Mouse (Mus musculus): ENCODE results near the gene Gm20498.
"Not testable (repeated sequence)": the region's sequence is repeated elsewhere in the genome, so short reads cannot be mapped to it uniquely, and the experiment has no call there.

The Gm20498 gene

GRCm38 (mm10) chr12:81532316-81533028 lies at the start of gene Gm20498, which contains the start of gene Synj2bp:
Gene Gm20498 (minus strand): TSS chr12:81532905.
Gene Synj2bp (minus strand): TSS chr12:81532911.
- in situ Hi-C loops (cut with MseI, MboI), result no loop called here

GRCm38 (mm10) chr12:81568374-81568773 lies 35.7 kb upstream of the Gm20498 start, which contains the start of gene Adam21:
Gene Adam21 (minus strand): TSS chr12:81568474.
- in situ Hi-C loops (cut with MseI, MboI), result no loop called here

- in situ Hi-C loops (cut with MseI, MboI), result no loop called here
These were observed 35.2 kb upstream of the Gm20498 start for GRCm38 (mm10) chr12:81567931-81568330.

DNA sequence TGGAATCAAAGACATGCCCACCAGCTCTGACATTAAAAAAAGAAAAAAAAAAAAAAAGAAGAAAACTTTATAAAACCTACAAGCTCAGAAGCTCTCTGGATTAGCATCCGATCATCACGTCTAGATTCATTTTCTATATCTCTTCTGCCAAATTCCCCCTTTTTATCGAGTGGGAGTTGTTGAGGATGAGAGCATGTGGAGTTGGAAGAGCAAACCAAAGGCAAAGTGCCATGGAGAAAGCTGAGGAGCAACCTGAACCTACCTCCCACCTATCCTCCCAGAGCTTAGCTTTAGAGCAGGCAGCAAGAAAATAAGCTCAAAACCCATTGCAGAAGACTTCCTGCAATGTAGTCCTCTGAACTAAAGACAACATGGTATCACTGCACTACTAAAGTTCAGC lies 31.5 kb upstream of the Gm20498 start:
- in situ Hi-C loops (cut with MseI, MboI), result no loop called here

DNA sequence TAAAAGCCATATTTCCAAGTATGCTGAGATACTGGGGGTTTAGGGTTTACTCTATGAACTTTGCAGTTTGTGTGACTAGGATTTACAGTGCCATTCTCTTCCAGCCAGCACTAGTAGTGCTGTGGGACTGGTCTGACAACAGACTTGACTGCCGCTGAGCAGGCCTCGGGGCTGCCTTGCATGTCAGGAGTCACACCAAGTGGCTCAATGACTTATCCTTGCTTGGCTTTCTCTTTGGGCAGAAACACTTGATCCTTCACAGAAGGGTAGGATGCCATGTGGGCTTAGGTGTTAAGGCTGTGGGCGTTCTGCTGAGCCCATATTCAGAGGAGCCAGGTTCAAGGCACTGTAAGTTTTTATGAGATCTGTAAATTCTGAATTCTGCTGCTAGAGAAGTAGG lies 16.6 kb upstream of the Gm20498 start:
- in situ Hi-C loops (cut with MseI, MboI), result no loop called here

- in situ Hi-C loops (cut with MseI, MboI), result no loop called here
These were observed 14.5 kb upstream of the Gm20498 start for GRCm38 (mm10) chr12:81547163-81547562.

- in situ Hi-C loops (cut with MseI, MboI), result no loop called here
These were observed 319 bp upstream of the Gm20498 start for GRCm38 (mm10) chr12:81533029-81533419.

DNA sequence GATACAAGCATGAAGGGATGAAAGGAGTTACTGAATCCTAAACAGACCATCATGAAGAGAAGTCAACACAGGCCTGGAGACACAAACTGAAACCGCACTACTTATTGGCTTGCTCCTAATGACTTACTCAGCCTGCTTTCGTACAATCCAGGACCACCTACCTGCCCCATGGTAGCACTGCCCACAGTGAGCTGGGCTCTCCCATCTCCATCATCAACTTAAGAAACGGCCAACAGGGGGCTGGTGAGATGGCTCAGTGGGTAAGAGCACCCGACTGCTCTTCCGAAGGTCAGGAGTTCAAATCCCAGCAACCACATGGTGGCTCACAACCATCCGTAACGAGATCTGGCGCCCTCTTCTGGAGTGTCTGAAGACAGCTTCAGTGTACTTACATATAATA lies 2.1 kb downstream of the Gm20498 start:
- in situ Hi-C loops (cut with MseI, MboI), result not testable (repeated sequence)

DNA sequence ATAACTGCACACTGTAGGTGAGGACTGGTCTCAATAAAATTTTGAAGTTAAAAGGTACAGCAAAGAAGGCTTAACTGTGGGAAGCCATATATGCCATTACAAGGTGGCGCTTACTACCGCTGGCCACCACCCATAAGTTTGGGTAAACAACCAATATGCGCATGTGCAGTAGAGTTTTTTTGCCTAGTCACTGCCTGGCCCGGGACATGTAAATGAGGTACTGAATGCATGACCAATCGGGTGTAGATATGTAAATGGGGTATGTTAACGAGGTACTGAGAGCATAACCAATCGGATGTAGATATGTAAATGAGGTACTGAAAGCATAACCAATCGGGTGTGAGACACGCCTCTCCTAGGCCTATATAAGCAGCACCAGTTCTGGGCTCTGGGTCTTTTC lies 35.8 kb downstream of the Gm20498 start:
- in situ Hi-C loops (cut with MseI, MboI), result not testable (repeated sequence)

GRCm38 (mm10) chr12:81490491-81490890 lies 42.2 kb downstream of the Gm20498 start:
- in situ Hi-C loops (cut with MseI, MboI), result no loop called here

DNA sequence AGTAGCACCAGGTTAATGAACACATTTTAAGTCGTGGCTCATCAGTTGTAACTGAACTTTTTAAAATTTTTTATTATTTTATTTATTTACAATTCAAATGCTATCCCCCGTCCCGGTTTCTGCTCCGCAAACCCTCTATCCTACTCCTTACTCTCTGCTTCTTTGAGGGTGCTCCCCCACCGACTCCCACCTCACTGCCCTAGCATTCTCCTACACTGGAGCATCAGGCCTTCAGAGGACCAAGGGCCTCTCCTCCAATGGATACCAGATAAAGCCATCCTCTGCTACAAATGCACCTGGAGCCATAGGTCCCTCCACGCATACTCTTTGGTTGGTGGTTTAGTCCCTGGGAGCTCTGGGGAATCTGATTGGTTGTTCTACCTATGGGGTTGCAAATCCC lies 47.4 kb downstream of the Gm20498 start:
- in situ Hi-C loops (cut with MseI, MboI), result no loop called here

GRCm38 (mm10) chr12:81484727-81485191 lies 47.9 kb downstream of the Gm20498 start, which contains the start of gene Cox16:
Gene Cox16 (minus strand): TSS chr12:81485127.
- in situ Hi-C loops (cut with MseI, MboI), result no loop called here

DNA sequence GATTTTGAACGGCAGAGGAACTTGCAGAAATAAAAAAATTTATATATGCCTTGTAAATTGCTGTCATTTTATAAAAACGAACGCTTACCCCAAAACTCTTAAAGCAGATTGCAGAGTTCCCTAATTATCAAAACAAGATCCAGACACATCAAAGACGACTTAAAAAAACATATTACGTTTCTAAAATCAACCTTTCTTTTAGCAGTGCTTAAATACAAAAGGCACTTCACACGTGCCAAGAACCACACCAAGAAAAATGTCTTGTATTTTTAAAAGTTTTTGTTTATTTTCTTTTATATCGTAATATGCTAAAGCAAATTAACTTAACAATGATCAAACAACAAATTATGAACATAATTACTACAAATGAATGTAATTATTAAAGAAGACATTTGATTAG lies 48.5 kb downstream of the Gm20498 start:
- in situ Hi-C loops (cut with MseI, MboI), result no loop called here

DNA sequence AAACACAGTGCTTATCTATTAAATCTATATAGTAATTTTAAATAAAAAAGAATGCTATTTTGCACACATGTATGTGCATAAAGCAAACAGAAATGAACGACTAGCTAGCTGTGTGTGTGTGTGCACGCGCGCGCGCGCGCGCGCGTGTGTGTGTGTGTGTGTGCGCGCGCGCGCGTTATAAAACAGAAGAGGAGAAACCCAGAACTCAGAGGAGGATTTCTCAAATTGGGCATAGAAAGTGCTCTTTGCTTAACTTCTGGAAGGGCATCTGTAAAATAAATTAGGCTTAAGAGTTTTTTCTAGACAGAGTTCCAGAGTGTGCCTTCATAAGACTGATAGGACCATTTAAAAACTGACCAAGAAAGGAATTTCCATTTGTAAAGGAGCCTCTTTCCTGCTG lies 49.0 kb downstream of the Gm20498 start:
- in situ Hi-C loops (cut with MseI, MboI), result no loop called here

- in situ Hi-C loops (cut with MseI, MboI), result not testable (repeated sequence)
These were observed 73.7 kb downstream of the Gm20498 start for GRCm38 (mm10) chr12:81459051-81459450.

GRCm38 (mm10) chr12:81438985-81439384 lies 93.7 kb downstream of the Gm20498 start:
- in situ Hi-C loops (cut with MseI, MboI), result not testable (repeated sequence)

GRCm38 (mm10) chr12:81434778-81435177 lies 97.9 kb downstream of the Gm20498 start:
- in situ Hi-C loops (cut with MseI, MboI), result not testable (repeated sequence)

DNA sequence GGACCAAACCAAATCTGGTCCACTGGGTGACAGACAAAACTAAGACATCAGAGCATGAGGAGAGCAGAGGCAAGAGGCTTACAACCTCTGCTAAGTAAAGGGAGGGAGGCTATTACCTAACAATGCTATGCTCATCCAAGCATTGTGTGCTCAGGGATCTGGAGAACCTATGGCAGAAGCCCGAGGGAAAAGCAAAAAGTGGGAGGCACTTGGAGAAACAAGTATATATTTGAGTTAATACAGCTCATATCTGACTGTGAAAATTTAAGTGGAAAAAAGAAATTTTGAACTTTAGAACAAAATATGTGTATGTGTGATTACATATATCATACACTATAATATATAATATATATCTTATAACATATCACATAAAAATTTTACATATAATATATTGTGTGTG lies 110.9 kb downstream of the Gm20498 start, which contains the start of gene Adam4:
Adam4 (minus strand) TSS at position 101 of the 400 bp plus-strand sequence.
- in situ Hi-C loops (cut with MseI, MboI), result no loop called here

GRCm38 (mm10) chr12:81413211-81413610 lies 119.5 kb downstream of the Gm20498 start:
- in situ Hi-C loops (cut with MseI, MboI), result no loop called here

DNA sequence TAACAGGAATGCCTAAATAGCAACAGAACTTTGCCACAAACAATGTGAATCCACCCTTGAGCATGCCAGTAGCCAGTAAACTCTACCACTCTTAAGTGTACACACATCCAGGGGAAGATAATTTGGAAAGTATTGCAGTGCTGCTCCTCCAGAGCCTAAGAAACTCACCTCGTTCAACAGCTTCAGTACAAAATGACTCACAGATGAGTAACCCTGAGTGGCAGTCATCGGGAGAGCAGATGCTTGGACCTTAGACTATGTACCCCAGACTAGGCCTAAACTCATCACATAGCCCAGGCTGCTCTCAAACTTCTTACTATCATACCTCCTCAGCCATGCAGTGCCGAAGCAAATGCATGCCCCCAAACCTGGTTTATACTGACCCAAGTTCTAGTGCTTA lies 123.7 kb downstream of the Gm20498 start:
- in situ Hi-C loops (cut with MseI, MboI), result loop anchor here (10.0 kb wide), 3 partner anchors 204 to 424 kb away; no protein-coding TSS in a partner anchor

DNA sequence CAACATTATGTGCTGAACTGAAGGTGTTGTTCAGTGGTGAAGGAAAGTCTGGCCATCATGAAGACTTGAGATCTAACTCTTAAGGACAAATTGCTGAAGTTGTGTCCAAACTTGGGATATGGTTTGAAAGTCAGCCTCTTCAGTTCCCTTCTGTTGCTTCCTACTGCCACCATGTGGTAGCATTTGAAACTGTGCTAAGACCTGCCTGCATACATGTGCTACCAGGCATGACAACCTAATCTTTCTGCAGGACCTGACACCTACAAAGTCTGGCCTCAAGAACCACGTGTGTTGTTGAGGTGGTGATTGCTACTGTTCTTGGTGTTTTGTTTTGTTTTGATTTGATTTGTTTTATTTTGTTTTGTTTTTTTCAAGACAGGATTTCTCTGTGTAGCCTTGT lies 130.5 kb downstream of the Gm20498 start:
- in situ Hi-C loops (cut with MseI, MboI), result loop anchor here (5.0 to 10.0 kb wide), 4 partner anchors 197 to 417 kb away; no protein-coding TSS in a partner anchor

DNA sequence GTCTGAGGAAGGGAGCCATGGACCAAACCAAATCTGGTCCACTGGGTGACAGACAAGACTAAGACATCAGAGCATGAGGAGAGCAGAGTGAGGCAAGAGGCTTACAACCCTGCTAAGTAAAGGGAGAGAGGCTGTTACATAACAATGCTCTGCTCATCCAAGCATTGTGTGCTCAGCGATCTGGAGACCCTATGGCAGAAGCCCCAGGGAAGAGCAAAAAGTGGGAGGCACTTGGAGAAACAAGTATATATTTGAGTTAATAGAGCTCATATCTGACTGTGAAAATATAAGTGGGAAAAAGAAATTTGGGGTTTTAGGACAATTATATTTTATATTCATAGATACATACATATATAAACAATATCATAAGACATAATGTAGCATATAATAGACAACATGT lies 153.3 kb downstream of the Gm20498 start, which contains the start of gene Gm4787:
Gm4787 (minus strand) TSS at position 101 of the 400 bp plus-strand sequence.
- in situ Hi-C loops (cut with MseI, MboI), result not testable (repeated sequence)

DNA sequence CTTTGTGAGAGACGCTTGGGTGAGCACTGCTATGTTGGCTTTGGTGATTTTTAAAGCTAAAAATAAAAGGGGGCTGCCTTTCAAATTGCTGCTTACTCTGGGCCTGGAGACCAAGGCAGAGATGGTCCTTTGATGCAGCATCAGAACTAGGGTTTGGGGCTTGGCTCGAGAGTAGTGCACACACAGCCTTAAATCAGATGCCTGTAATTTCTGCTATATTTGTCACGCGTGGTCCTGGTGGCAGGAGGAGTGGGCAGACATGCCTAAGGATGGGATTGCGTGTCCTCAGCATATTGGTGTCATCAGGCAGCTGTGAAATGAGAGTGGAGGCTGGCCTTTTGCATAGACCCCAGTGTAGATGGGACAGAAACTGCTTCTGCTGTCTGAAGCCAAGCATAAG lies 198.9 kb downstream of the Gm20498 start:
- in situ Hi-C loops (cut with MseI, MboI), result no loop called here

Measured in mouse trophoblast stem cell (cell line).